Mouse (Mus musculus) regulatory T cell (primary cell): ENCODE measurements around the gene Bsg.
"Not testable (repeated sequence)": the region's sequence is repeated elsewhere in the genome, so short reads cannot be mapped to it uniquely, and the experiment has no call there.

Source experiments
- in situ Hi-C: fragments of 300-600 bp; cut with MboI, MseI; formaldehyde crosslinking; loops from one replicate; pipeline ENCODE4 v1.15.1; 2025; ENCODE audit warnings: high pct_unique_total_duplicates

Bsg gene

DNA sequence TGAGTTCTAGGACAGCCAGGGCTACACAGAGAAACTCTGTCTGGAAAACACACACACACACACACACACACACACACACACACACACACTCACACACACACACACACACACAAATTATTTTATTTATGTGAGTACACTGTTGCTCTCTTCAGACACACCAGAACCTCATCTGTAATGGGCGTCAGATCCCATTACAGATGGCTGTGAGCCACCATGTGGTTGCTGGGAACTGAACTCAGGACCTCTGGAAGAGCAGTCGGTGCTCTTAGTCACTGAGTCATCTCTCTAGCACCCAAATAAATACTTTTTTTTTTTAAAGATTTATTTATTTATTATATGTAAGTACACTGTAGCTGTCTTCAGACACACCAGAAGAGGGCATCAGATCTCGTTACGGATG, 1.3 kb upstream of the Bsg start:
- in situ Hi-C loops: not testable (repeated sequence)

DNA sequence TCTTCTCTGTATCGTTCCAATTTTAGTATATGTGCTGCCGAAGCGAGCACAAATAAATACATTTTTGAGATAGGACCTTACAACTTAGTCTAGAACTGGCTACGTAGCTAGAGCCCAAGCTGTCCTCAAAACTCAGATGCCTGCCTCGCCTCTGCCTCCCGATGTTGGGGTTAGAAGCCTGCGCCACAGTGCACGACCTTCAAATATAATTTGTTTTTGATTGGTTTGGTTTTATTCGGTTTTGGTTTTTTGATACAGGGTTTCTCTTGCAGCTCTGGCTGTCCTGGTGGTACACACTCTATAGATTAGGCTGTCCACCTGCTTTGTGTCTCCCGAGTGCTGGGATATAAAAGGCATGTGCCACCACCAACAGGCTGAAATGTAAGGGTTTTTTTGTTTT, 750 bp upstream of the Bsg start:
- in situ Hi-C loops: no loop called here

DNA sequence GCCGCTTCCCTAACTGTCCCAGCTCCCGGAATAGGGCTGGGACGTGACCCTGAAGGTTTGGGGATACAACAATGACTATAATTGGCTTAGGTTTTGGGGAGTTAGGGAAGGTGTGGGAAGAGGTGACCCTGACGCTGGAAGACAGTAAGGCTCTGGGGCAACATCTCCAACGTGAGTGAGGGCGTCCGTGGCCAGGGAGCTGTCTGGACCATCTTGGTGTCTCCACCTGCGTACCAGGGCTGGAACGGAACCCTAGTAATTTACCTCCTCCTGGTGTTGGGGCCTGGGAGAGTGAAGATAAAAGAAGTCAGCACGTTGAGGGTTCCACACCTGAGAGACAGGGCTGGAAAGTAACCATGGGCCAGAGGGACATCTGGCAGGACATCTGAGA, 674 bp downstream of the Bsg start:
- in situ Hi-C loops: no loop called here

DNA sequence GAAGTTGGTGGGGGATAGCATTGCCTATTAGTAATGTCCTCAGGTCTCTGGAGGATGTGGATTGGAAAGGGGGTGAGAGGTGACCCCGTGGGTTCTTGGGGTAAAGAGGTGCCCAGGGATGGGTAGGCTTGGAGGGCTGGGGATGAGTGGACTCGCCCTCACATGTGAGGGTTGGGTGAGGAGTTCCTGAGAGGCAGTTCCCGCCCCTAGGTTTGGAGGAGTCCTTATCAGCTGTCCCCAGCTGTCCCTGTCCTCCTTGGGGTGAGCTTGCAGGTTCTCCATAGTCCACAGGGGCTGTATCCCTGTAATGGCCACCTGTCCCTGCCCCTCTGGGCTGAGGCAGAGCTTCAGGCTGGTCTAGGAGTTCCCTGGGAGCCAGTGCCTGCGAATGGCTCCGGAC, 1.7 kb downstream of the Bsg start:
- in situ Hi-C loops: no loop called here

DNA sequence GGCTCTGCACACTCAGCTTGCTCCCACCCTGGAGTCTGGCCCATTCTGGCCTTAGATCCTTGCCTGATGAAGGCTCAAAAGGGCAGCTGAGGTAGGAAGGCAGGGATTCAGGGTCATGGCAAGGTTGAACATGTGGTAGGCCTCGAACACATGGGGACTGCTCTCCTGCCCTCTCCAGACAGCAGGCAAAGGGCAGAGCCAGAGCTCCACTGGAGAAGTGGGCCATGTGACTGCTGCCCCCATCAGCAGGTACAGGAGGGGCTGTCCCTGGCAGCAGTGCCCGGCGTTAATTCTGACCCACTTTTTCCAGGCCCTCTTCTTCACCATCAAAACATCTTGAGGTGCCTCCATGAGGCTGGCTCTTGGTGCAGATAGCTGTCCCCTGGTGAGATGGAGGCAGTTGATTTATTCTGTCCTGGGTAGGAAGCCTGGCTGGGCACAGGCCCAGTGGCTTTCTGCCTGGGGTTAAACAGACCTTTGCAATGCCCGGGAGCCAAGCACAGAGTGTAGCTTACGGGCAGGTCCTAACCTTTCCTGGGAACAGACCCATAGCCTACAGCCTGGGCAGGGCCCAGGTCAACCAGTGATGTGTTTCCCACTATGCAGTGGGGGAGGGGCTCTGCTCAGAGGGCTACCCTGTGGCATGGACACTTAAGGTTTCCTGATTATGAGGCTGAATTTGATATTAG, 2.3 kb downstream of the Bsg start:
- in situ Hi-C loops: no loop called here

DNA sequence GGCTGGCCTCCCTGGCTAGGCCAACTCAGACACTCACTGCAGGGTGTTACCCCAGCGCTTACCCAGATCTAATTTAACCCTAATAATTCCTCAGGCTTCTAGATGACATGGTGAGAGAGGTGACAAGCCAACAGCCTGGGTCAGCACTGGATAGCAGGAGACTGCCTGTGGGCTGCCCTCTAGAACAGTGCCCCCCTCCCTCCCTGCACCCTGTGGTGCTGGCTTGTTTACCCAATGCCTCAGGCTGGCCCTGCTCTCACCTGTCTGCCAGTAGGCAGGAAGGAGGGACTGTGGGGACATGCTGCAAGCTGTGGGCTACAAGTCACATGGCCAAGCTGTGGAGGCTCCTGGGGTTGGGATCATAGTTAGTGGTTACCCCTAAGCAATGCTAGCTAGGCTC, 2.9 kb downstream of the Bsg start:
- in situ Hi-C loops: no loop called here

DNA sequence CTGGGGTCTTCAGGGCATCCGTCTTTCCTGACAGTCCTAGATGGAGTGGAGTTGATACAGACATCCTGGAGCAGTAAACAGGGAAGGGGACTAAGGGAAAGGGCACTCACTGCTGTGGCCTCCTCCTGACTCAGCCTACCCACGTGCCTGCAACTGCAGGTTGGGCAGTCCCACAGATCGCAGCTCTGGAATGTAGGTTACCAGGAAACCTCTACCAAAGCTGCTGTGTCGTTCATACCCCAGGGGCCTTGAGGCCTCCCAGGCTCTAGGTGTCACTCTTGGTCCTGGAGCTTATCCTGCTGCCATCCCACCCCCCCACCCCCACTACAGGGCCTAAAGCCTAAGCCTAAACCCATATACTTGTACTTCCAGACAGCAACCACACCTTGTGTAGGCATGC, 3.5 kb downstream of the Bsg start:
- in situ Hi-C loops: no loop called here

DNA sequence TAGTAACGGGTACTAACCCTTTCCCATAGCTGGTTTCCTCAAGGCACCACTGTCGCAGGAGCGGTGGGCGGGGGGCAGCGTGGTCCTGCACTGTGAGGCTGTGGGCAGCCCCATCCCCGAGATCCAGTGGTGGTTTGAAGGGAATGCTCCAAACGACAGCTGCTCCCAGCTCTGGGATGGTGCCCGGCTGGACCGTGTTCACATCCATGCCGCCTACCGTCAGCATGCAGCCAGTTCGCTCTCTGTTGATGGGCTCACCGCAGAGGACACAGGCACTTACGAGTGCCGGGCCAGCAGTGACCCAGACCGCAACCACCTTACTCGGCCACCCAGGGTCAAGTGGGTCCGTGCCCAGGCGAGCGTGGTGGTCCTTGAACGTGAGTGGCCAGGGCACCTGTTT, 4.4 kb downstream of the Bsg start:
- in situ Hi-C loops: no loop called here

DNA sequence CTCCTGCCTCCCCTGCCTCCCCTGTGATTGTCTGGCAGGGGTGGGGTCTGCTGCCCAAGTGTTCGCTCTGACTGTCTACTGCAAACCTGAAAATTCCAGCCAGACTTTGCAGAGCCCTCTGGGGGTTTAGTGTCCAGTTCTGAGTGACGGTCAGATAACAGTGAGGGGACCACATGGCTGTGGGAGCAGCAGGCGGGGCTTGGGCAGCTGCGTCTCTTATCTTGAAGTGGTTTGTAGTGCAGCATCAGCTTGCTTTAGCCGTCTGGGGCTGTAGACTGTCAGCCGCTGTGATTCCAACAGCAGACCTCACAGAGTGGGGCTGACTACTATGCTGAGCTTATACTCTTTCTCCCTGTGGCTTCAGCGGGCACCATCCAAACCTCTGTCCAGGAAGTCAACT, 5.0 kb downstream of the Bsg start:
- in situ Hi-C loops: no loop called here

DNA sequence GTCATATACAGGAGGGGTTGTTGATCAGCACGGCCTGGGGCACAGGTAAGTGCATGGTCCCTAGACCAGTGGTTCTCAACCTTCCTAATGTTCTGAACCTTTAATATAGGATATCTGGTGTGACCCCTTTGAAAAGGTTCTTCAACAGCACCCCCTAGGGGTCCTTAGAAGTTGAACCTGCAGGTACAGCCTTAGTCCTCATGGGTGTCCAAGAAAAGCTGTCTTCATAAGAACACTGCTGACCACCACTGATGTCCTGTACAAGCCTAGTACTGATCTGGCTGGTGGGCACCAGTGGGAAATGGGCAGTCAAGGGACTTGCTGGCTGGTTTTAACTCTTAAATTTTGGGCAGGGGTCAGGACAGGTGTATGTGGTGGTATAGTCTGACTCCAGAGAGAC, 7.7 kb downstream of the Bsg start:
- in situ Hi-C loops: loop anchor here (5.0 kb wide), 1 partner anchor 75 kb away; no protein-coding TSS in a partner anchor

DNA sequence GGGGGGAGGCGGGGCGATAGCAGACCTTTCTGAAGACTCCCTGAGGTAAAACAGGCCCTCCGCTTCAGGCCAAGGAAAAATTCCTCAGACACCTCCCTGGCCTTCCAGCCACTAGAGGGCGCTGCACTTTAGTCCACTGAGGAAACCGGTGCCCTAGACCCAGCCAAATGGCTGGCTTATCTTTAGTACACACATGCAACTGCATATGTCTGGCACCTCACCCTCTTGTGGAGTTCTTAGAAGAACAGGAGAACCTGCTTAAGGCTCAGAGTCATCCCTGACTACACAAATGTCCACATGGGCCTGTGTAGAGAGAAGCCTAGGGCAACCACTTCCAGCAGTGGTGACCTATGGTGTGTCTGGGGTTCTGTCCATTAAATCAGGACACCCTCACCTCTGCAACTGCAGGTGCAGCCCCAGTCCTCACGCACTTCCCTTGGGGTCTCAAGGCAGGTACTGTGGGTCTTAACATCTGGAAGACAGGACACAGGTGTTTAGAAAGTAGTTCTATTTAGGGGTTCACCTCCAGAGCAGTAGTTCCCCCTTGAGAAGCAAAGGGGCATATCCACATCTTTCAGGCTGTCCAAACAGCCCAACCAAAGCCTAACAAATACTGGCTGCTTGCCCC, 8.3 kb downstream of the Bsg start:
- in situ Hi-C loops: loop anchor here (5.0 kb wide), 1 partner anchor 75 kb away; no protein-coding TSS in a partner anchor

DNA sequence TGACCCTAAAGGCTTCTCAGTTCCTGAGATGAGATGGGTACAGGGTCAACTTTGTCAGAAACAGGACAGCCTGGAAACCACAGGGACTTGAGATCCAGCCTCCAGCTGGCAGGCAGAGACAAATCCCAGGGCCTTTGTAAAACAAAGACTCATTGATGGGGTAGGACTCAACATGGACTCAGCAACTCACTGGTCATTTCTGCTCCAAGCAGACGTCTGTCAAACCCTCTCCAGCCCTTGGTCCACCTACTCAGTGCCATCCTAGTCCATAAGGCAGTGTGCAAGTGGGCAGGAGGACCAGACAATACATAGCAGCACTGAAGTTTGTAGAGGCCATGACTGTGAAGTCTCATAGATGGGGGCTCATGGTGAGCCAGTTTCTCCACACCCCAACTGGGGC, 8.9 kb downstream of the Bsg start:
- in situ Hi-C loops: loop anchor here (5.0 kb wide), 1 partner anchor 74 kb away; no protein-coding TSS in a partner anchor

DNA sequence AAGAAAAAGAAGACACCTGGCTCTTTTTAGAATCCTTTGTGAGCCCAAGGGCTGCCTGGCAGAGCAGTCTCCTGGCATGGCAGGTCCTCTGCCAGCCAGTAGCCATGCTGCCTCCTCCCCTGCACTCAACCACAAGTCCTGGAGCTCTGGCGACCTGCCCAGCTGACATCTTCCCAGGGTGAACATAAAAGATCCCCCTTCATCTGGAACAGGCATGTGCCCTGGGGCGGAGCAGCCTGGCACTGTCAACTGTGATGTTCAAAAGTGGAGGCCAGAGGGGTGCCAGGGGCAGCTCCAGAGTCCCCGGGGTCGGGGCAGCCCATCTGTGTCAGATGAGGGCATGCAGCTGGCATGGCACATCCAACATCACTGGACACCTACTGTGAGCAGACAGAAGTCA, 10.7 kb downstream of the Bsg start:
- in situ Hi-C loops: loop anchor here (5.0 kb wide), 1 partner anchor 72 kb away; no protein-coding TSS in a partner anchor

DNA sequence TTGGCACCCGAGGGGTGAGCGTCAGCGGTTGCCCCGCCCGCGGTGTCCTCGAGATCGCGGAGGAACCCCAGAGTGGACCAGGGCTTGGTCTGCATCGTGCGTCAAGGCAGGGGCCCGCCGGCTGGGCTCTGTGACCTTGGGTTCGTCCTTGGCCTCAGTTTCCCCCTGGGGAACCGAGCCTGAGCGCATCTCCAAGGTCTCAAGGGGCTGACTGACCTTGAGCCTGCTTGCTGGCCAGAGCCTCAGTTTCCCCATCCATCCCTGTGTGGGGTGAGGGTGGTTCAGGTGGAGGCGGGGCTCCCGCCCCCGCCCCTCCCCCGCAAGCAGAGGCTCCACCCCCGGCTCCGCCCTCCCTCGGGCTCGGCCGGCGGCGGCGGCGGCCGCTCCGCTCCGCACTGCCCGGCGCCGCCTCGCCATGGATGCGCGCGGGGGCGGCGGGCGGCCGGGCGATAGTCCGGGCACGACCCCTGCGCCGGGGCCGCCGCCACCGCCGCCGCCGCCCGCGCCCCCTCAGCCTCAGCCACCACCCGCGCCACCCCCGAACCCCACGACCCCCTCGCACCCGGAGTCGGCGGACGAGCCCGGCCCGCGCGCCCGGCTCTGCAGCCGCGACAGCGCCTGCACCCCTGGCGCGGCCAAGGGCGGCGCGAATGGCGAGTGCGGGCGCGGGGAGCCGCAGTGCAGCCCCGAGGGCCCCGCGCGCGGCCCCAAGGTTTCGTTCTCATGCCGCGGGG, 12.1 kb downstream of the Bsg start, which contains the start of gene Hcn2:
Gene Hcn2, plus strand, starts transcription at position 381 of the 734 bp plus-strand sequence.
- in situ Hi-C loops: no loop called here

DNA sequence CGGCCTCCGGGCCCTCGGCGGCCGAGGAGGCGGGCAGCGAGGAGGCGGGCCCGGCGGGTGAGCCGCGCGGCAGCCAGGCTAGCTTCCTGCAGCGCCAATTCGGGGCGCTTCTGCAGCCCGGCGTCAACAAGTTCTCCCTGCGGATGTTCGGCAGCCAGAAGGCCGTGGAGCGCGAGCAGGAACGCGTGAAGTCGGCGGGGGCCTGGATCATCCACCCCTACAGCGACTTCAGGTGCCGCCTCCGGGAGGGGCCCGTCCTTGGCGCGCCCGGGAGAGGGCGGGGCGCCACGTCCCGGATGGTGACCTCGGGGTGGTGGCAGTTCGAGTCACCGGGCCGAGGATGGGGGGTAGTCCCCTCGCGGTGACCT, 12.7 kb downstream of the Bsg start:
- in situ Hi-C loops: no loop called here

DNA sequence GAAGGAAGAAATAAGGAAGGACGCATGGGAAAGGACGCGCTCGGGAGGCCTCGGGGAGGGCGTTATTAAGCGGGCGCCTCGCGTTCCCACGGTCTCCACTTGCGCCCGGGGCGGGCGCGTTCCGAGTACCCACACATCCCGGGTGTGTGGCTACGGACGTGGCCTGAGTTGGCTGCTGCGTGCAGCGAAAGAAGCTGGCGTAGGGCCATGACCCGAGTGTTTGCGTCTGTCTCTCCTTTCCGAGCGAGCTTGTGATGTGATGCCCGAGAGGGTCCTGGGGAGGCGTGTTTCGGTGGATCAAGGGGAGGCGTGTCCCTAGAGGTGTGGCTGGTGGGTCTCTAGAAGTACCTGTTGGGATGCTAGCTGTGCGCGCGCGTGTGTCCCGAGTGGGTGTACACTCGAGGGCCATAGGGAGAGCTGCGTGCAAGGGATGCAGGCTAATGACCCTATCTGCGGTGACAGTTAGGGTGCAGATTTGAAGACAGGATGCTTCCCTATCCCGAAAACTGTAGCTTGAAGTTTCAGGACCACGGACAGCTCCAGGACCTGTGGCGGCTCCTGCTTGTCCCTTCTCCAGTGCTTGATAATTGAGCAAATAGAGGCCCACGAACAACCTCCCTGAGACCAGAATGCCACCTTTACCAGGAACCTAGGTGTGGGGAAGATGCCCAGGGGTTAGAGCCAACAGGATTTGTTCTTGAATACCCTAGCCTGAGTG, 13.5 kb downstream of the Bsg start:
- in situ Hi-C loops: no loop called here

DNA sequence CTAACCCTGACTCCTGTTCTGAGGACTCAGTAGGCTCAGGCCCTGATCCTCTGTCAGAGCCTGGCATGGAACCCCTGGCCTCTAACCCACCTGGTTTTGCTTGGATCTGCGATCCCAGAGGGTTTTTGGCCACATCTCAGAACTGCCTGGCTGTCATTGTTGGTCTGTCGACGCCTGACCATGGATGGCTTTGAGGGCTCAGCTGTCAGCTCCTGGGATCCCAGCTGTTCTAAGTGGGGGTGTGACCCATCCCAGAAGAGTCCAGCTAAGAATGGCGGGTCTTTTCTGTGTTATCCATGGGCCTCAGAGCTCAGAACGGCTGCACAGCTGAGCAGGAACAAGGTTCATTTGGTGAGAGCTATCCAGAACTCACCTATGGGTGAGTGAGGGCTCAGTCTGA, 16.8 kb downstream of the Bsg start:
- in situ Hi-C loops: no loop called here

DNA sequence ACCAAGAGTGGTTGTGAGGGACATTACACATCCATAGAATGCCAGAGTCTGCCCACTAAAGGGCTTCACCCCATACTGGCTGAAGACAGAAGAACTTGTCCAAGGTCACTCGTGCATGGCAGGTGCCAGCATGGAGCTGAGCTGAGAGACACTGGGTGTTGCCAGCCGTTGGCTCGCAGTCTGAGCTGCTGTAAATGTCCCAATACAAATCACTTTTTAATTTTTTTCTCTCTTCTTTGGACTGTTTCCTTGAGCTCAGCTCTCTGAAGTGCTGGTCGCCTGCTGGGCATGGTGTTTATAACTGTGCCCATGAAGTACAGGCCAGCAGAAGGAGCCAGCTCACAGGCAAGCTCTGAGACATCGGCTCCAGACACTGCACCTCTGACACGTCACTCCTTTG, 18.8 kb downstream of the Bsg start:
- in situ Hi-C loops: no loop called here

DNA sequence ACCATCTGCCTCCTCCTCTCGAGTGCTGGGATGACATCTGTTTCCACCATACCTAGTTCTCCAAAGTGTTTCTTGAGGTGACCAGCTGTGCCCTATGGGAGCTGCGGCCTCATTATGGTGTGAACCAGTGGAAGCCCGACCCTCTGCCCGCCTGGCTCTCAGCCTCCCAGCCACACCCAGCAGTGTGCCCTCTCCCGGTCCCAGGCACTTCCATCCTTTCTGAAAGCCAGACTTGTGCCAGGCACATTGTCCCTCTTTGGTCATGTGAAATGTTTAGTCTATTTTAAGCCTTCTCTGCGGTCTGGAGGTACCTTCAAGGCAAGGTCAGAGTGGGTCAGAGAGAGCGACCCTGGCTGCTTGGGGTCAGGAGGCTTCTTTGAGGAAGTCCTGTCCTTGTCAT, 19.4 kb downstream of the Bsg start:
- in situ Hi-C loops: no loop called here

DNA sequence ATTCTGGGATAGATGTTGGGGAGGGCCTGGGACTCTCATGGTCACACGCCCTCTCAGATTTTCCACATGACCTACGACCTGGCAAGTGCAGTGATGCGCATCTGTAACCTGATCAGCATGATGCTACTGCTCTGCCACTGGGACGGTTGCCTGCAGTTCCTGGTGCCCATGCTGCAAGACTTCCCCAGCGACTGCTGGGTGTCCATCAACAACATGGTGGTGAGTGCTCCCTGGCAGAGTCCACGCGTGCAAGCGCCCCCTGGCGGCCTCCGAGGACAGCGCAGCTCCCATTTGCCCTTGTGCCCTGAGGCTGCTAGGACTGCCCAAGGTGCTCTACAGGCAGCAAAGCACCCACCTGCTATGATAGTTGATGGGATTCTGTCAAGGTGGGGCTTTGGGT, 21.8 kb downstream of the Bsg start:
- in situ Hi-C loops: no loop called here

DNA sequence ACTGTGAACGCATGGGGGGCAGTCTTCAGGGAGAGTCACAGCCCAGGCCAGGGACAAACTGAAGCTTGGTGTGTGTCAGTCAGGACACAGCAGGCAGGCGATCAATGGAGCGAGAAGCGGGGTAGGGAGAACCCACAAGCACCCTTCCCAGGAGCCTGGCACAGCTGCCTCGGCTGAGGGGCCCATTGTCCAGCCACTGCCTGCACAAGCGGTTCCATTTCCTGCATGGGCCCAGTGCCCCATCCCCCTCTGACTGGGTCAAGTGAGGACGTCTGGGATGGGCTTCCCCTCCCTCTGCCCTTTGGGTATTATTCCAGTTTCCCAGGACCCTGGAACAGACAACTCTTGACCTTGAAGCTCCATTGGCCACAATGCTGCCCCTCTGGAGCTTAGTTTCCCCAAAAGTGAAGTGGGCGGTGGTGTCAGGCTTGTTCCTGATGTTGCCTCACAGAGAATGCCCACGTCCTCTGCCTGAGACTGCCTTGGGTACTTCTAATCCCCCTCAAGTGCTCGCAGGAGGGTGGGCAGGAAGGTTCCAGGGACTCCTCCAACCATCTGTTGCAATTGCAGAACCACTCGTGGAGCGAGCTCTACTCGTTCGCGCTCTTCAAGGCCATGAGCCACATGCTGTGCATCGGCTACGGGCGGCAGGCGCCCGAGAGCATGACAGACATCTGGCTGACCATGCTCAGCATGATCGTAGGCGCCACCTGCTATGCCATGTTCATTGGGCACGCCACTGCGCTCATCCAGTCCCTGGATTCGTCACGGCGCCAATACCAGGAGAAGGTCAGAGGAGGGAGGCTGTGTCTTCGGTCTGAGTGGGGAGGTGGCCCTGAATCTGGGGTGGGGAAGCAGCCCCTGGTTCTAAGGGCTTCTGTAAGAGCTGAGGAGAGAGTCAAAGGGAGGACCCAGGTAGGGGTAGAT, 24.3 kb downstream of the Bsg start:
- in situ Hi-C loops: no loop called here
